Mouse (Mus musculus) liver, embryonic 13.5 days (tissue): ENCODE measurements around the gene Ikbip. TPM values are rescaled to one million over a fixed set of nuclear protein-coding genes. Genes with fewer than 3 reads are reported as not detected.

ENCODE experiments used
- ATAC-seq: fragments of 200-750 bp; cut with Nextera tagmentation; 2 replicates; pipeline ENCODE4 v1.8.0; 2017; ENCODE audit warnings: low read depth, mild to moderate bottlenecking, moderate number of reproducible peaks, moderate library complexity
- DNase-seq: peaks from one replicate; pipeline ENCODE4 v3.0.0; 2022
- H3K27ac ChIP-seq: fragments of 300-500 bp; sonication (generic); 2 replicates; pipeline ENCODE4 v1.5.1; 2015; ENCODE audit warnings: moderate library complexity, mild to moderate bottlenecking, inconsistent platforms
- H3K27me3 ChIP-seq: fragments of 300-500 bp; sonication (generic); 2 replicates; pipeline ENCODE4 v1.6.1; 2015; ENCODE audit warnings: mild to moderate bottlenecking, inconsistent platforms
- H3K36me3 ChIP-seq: fragments of 300-500 bp; sonication (generic); 2 replicates; pipeline ENCODE4 v1.6.1; 2015; ENCODE audit warnings: mild to moderate bottlenecking, inconsistent platforms
- H3K4me1 ChIP-seq: fragments of 300-500 bp; sonication (generic); replicated peaks from 2 replicates; pipeline ENCODE4 v1.6.1; 2015; ENCODE audit warnings: inconsistent platforms
- H3K4me2 ChIP-seq: fragments of 300-500 bp; sonication (generic); 2 replicates; pipeline ENCODE4 v1.6.1; 2015; ENCODE audit warnings: inconsistent platforms, mild to moderate bottlenecking, moderate library complexity
- H3K4me3 ChIP-seq: fragments of 300-500 bp; sonication (generic); replicated peaks from 2 replicates; pipeline ENCODE4 v1.5.1; 2015; ENCODE audit warnings: mild to moderate bottlenecking, inconsistent platforms
- H3K9ac ChIP-seq: fragments of 300-500 bp; sonication (generic); 2 replicates; pipeline ENCODE4 v1.6.1; 2015; ENCODE audit warnings: mild to moderate bottlenecking, inconsistent platforms
- H3K9me3 ChIP-seq: fragments of 300-500 bp; sonication (generic); replicated peaks from 2 replicates; pipeline ENCODE4 v1.6.1; 2016; ENCODE audit warnings: inconsistent platforms
- WGBS: fragments of 180-500 bp; shearing (Covaris S2); methylation state at CpG from one replicate; pipeline ENCODE4 v1.1.7; 2015; ENCODE audit not compliant: insufficient replicate concordance; 5-methylcytosine and 5-hydroxymethylcytosine counted together
- polyA plus RNA-seq: library from polyadenylated mRNA; unstranded; fragments of >200 nt; fragmentation: Nextera tagmentation; extraction: Ambion mirVana; gene quantifications from 2 replicates; pipeline ENCODE4 v1.2.1, GENCODE M21; 2015

Ikbip gene
- polyA plus RNA-seq, 1 experiment from 2014 or later, result 10.0 TPM

DNA sequence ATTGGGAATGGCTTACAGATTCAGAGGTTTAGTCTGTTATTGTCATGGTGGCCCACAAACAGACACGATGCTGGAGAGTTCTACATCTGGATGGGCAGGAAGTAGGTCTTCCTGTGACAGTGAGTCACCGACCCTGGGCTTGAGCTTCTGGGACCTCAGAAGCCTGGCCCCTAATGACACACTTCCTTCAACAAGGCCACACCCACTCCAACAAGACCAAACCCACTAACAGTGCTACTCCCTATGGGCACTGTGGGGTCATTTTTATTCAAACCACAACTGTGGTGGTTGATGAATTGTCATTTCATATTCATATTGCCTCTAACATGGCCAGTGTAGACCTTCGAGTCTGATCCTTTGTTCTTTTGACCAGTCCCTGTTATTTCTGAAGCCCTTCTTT lies 55.6 kb downstream of the Ikbip start:
- ATAC-seq (peak; percentile 56; the same call in 1 of the 2 replicates), DNase-seq (no peak)
- Histone ChIP-seq H3K9ac (no peak overlapping the region), H3K4me3 (no peak overlapping the region), H3K4me2 (no peak overlapping the region), H3K36me3 (no peaks in the 10 kb centered on the region), H3K9me3 (no peaks in the 10 kb centered on the region), H3K27ac (no peak overlapping the region; the same call in 1 of the 2 replicates), H3K4me1 (peaks cover 22% of the 10 kb centered on the region), H3K27me3 (no peaks in the 10 kb centered on the region)
- 37% methylated on average over 3 of the region's 3 CpGs for WGBS

DNA sequence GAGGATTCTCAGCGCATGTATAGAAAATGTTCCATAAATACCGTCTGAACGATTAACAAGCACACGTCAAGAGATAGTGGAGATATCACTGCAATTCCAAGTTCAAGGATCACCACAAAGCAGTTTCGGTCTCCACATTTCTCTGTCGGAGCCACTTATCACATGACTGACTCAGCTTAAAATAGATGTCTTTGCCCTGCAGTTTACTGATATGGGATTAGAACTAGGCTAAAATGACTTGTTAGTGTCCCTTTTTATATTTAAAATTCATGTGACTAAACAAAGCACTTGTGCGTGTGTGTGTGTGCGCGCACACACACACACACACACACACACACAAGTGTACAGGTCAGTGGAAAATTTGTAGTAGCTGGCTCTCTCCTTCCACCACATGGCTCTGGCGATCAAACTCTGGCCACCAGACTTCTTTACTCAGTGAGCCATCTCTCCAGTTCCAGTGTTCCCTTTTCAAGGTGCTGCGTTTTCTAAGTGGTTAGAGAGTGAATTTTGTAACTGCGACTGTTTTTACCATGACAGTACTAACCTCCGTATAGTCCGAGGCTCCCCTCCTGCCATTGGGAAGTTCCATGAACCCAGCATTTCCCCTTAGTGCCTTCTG lies 56.5 kb downstream of the Ikbip start:
- DNase-seq (no peak), ATAC-seq (no peak)
- no peaks in the 10 kb centered on the region for H3K27me3 ChIP-seq
- H3K27ac ChIP-seq, result peak overlapping the region; percentile 43
- peak overlapping the region; percentile 13; the same call in 1 of the 2 replicates for H3K4me2 ChIP-seq
- H3K4me1 ChIP-seq, result peaks cover 28% of the 10 kb centered on the region
- no peak overlapping the region for H3K9ac ChIP-seq
- no peaks in the 10 kb centered on the region for H3K9me3 ChIP-seq
- WGBS, result 48% methylated on average over 14 of the region's 14 CpGs
- no peak overlapping the region for H3K4me3 ChIP-seq
- 0 out of 2 replicates have a peak, but pooled peaks cover 1% of the 10 kb centered on the region for H3K36me3 ChIP-seq

DNA sequence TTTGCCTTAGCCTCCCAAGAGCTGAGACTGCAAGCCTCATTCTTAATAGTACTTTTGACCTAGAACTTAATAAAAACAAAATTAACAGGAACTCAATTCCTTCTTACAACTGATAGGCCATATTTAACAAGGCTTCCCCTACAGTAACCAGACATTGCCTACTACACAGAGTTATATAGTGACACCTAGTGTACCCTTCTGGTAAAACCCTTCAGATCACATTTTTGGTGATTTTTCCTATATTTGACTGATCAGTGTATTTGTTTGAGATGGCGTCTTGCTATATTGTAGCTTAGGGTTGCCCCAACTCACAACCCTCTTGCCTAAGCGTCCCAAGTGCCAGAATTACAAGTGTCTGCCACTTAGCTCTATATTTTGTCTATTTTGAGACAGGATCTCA lies 58.8 kb downstream of the Ikbip start:
- peak; percentile 14; the same call in 1 of the 2 replicates for ATAC-seq

DNA sequence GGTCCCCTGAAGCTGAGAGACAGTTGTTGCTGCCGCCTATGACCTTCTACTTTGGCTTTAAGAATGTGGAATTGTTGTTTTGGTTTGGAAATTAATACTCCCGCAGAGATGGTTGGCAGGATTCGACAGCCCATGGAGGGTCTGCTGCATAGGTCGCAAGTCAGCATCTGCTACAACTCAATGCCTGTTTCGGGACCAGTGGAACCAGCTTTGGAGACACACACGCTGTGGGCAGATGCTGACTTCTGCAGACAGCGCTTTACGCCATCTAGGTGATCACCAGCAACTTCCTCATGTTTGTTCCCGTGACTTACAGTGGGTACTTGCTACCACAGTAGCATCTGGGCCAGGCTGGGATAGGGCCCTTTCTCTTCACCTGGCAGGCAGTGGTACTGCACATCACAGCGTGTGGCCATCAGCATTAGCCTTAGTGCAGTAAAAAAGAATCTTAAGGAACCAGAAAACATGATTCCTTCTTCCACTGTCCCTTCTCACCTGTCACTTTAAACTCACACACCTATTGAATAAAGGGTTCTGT lies 60.0 kb downstream of the Ikbip start:
- no peak overlapping the region for H3K4me2 ChIP-seq
- ATAC-seq, result no peak
- H3K27me3 ChIP-seq, result no peaks in the 10 kb centered on the region
- no peak overlapping the region for H3K4me3 ChIP-seq
- H3K27ac ChIP-seq, result no peak overlapping the region
- WGBS, result 69% methylated on average over 10 of the region's 10 CpGs
- H3K9ac ChIP-seq, result no peak overlapping the region
- DNase-seq, result no peak
- H3K9me3 ChIP-seq, result no peaks in the 10 kb centered on the region
- peaks cover 28% of the 10 kb centered on the region for H3K4me1 ChIP-seq
- H3K36me3 ChIP-seq, result peaks cover 32% of the 10 kb centered on the region

More for the DNA sequence above, 58.8 kb downstream of the Ikbip start:
- Histone ChIP-seq H3K4me1 (peaks cover 28% of the 10 kb centered on the region), H3K9ac (no peak overlapping the region), H3K4me2 (no peak overlapping the region), H3K27me3 (no peaks in the 10 kb centered on the region), H3K36me3 (peaks cover 22% of the 10 kb centered on the region), H3K4me3 (no peak overlapping the region), H3K27ac (no peak overlapping the region), H3K9me3 (no peaks in the 10 kb centered on the region)
- DNase-seq, result no peak
- WGBS, result 21% methylated on average over 2 of the region's 2 CpGs

DNA sequence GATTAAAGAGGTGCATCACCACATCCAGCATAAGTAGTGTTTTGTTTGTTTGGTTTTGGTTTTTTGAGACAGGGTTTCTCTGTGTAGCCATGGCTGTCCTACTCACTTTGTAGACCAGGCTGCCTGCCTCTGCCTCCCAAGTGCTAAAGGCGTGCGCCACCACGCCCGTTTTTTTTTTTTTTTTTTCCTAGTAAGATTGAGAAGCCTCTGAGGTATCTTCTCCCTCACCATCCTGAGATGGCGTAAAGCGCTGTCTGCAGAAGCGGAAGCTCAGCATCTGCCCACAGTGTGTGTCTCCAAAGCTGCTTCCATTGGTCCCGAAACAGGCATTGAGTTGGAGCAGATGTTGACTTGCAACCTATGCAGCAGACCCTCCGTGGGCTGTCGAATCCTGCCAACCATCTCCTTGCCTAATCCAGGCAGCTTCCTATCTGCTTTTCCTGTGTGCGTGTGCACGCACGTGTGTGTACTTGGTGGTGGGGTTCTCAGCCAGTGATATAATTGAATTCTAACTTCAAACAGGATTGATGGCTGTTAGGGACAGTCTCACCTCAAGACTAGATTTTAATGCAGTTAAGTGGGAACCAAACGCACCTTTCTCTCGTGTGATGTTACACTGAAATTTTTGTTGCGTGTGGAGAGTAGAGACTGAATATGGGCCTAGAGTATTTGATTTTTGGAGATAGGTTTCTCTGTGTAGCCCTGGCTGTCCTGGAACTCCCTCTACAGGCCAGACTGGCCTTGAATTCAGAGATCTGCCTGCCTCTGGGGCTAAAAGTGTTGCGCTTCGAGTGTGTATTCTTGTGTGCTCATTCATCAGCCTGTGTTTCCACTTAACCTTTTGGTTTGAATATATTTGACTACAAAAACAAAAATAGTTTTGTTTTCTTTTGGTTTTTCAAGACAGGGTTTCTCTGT lies 60.8 kb downstream of the Ikbip start:
- Histone ChIP-seq H3K27me3 (no peaks in the 10 kb centered on the region), H3K4me1 (peaks cover 23% of the 10 kb centered on the region), H3K9ac (no peak overlapping the region), H3K4me3 (no peak overlapping the region), H3K36me3 (peaks cover 36% of the 10 kb centered on the region), H3K4me2 (no peak overlapping the region), H3K9me3 (no peaks in the 10 kb centered on the region), H3K27ac (0 out of 2 replicates have a peak overlapping the region, but pooled peaks have one; percentile 18)
- 48% methylated on average over 18 of the region's 18 CpGs for WGBS
- DNase-seq (no peak), ATAC-seq (peak; percentile 17; the same call in 1 of the 2 replicates)

DNA sequence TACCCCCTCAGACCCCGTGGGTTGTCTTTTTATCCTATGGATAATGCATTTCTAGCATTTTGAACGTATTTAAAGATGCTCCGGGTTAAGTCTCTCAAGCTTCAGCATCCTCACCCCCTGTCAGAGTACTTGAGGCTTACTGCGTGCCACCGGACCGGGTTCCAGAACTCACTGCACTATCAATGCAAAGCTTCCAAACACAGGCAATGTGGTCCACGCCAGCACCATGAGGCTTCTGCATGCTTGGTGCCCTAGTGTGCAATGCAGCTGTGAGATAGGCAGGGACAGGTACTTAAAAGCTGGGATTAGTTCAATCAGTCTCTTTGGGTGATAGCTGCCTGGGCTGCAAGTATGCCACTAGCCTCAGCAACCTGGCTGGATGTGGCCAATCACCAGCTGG lies 62.7 kb downstream of the Ikbip start:
- DNase-seq (no peak), ATAC-seq (no peak)
- no peak overlapping the region for H3K9ac ChIP-seq
- peaks cover 54% of the 10 kb centered on the region for H3K36me3 ChIP-seq
- no peak overlapping the region for H3K4me3 ChIP-seq
- no peak overlapping the region for H3K4me2 ChIP-seq
- peaks cover 12% of the 10 kb centered on the region for H3K4me1 ChIP-seq
- no peaks in the 10 kb centered on the region for H3K27me3 ChIP-seq
- WGBS, result 94% methylated on average over 7 of the region's 7 CpGs
- H3K27ac ChIP-seq, result no peak overlapping the region
- H3K9me3 ChIP-seq, result no peaks in the 10 kb centered on the region

Other genes with a start within 250 kb of the Ikbip start
- 6.8 and 8.3 TPM in 2 replicates for gene Apaf1, start 170 bp upstream of the Ikbip start, polyA plus RNA-seq
- gene Slc25a3, start 41.1 kb downstream of the Ikbip start, polyA plus RNA-seq, result 283 and 285 TPM in 2 replicates
- gene Tmpo, start 98.4 kb downstream of the Ikbip start, polyA plus RNA-seq, result 131 and 169 TPM in 2 replicates